Mouse (Mus musculus): ENCODE results near the gene Arcn1. TPM values are rescaled to one million over a fixed set of nuclear protein-coding genes. Genes with fewer than 3 reads are reported as not detected.
A peak's percentile ranks its signal among the peaks of the same experiment; 100 is the strongest.

The Arcn1 gene
- polyA plus RNA-seq, 1 experiment from 2014 or later = 201 TPM

- H3K4me1 ChIP-seq = peaks cover 86% of the 10 kb centered on the region
- no peak for ATAC-seq (replicated peaks; ENCODE audit: low FRiP score)
- H3K27ac ChIP-seq = peak overlapping the region; percentile 64
Measured at GRCm38 (mm10) chr9:44724223-44724622, 43.4 kb downstream of the Arcn1 start.

DNA sequence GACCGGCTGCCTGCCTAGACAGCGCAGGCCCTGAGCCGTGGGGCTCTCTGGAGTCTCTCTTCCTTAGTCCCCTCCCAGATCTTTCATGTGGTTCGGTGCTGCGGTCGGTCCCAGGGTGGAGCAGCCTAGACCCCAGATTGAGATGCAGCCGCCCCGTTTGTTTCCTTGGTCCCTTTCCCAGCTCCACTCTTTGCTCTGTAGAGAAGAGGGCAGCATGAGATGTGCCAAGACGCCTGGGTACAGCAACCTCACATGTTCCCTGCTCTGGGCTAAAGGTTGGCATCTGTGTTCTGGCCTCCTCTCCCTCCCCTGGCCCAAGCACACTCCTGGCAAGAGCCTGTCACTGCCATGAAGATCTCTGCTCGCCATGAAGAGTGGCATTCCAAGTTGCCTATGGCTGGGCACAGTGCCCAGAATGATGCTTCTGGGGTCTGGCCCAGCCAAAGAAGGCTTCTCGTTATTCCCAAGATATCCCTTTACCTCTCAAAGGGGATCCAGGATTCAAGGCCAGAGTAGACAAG is 44.1 kb downstream of the Arcn1 start:
- H3K9ac ChIP-seq = no peak overlapping the region
- H3K4me2 ChIP-seq = 0 out of 2 replicates have a peak overlapping the region, but pooled peaks have one; percentile 4
- ATAC-seq (replicated peaks; ENCODE audit: low FRiP score) = no peak
- no peaks in the 10 kb centered on the region for H3K9me3 ChIP-seq (replicated peaks)
- H3K4me1 ChIP-seq = peaks cover 87% of the 10 kb centered on the region
- H3K4me3 ChIP-seq (replicated peaks) = no peak overlapping the region
- H3K27ac ChIP-seq = peak overlapping the region; percentile 64
- H3K36me3 ChIP-seq = peaks cover 24% of the 10 kb centered on the region
- WGBS = 70% methylated on average over 11 of the region's 11 CpGs
- H3K27me3 ChIP-seq = no peaks in the 10 kb centered on the region

More at GRCm38 (mm10) chr9:44724223-44724622, 43.4 kb downstream of the Arcn1 start:
- Histone ChIP-seq H3K27me3 (no peaks in the 10 kb centered on the region), H3K9ac (no peak overlapping the region), H3K4me2 (no peak overlapping the region), H3K4me3 (replicated peaks) (no peak overlapping the region), H3K36me3 (peaks cover 24% of the 10 kb centered on the region), H3K9me3 (replicated peaks) (no peaks in the 10 kb centered on the region)
- 71% methylated on average over 6 of the region's 6 CpGs for WGBS

DNA sequence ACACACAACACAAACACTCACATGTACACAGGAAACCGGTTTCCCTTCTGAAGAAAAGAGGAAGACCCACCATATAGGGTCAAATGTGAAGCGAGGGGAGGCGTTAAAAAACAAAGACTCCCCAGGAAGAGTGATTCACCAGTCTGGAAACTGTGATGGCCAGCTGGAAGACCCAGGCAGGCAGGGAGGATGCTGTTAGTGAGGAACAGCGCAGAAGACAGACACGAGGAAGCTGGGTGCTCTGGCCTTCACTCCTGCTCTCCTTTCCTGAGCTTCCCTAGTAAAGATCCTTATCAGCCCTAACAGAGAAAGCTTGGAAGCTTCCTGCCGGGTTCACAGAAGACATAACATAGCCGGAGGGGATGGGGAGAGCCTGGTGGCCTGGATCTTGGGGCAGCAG is 44.6 kb downstream of the Arcn1 start:
- peak overlapping the region; percentile 64 for H3K27ac ChIP-seq
- no peak overlapping the region for H3K4me3 ChIP-seq (replicated peaks)
- H3K9me3 ChIP-seq (replicated peaks) = no peaks in the 10 kb centered on the region
- 40% methylated on average over 7 of the region's 7 CpGs for WGBS
- 0 out of 2 replicates have a peak overlapping the region, but pooled peaks have one; percentile 4 for H3K4me2 ChIP-seq
- H3K36me3 ChIP-seq = peaks cover 28% of the 10 kb centered on the region
- no peaks in the 10 kb centered on the region for H3K27me3 ChIP-seq
- no peak for ATAC-seq (replicated peaks; ENCODE audit: low FRiP score)
- H3K9ac ChIP-seq = no peak overlapping the region
- H3K4me1 ChIP-seq = peaks cover 83% of the 10 kb centered on the region

DNA sequence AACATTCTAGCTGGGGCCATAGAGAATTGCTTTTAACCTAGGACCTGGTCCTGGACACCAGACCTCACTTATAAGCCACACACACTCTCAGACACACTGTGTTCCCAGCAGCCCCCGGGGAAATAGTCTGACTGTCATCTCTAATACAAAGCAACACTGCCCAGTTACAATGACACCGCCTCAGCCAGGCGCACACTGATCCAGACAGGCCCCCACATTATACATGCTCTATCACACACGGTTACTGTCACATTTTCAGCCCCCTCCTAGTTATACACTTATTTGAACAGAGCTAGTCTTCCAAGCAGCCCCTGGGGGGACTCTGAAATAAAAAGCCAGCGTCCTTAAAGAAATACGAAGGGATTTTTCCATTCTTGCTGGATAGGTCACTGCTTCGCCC is 45.1 kb downstream of the Arcn1 start:
- H3K4me1 ChIP-seq = peaks cover 79% of the 10 kb centered on the region

GRCm38 (mm10) chr9:44721877-44722186 is 45.8 kb downstream of the Arcn1 start:
- WGBS = 82% methylated on average over 3 of the region's 3 CpGs
- H3K27me3 ChIP-seq = no peaks in the 10 kb centered on the region
- ATAC-seq (replicated peaks; ENCODE audit: low FRiP score) = no peak; the same call in 1 of the 2 replicates
- H3K4me1 ChIP-seq = peaks cover 71% of the 10 kb centered on the region
- H3K36me3 ChIP-seq = peaks cover 37% of the 10 kb centered on the region
- peak overlapping the region; percentile 64 for H3K27ac ChIP-seq
- peak overlapping the region; percentile 88 for H3K4me2 ChIP-seq
- H3K9ac ChIP-seq = no peak overlapping the region
- no peaks in the 10 kb centered on the region for H3K9me3 ChIP-seq (replicated peaks)
- H3K4me3 ChIP-seq (replicated peaks) = peak overlapping the region; percentile 71

More for the DNA sequence above, 45.1 kb downstream of the Arcn1 start:
- Histone ChIP-seq H3K36me3 (peaks cover 32% of the 10 kb centered on the region), H3K27me3 (no peaks in the 10 kb centered on the region), H3K4me3 (replicated peaks) (no peak overlapping the region), H3K4me2 (no peak overlapping the region), H3K9me3 (replicated peaks) (no peaks in the 10 kb centered on the region), H3K27ac (peak overlapping the region; percentile 64), H3K9ac (no peak overlapping the region)
- 76% methylated on average over 7 of the region's 7 CpGs for WGBS
- ATAC-seq (replicated peaks; ENCODE audit: low FRiP score) = no peak

- H3K27me3 ChIP-seq = no peaks in the 10 kb centered on the region
- peak overlapping the region; percentile 72 for H3K9ac ChIP-seq
- H3K4me3 ChIP-seq (replicated peaks) = peak overlapping the region; percentile 71
- H3K4me2 ChIP-seq = peak overlapping the region; percentile 88
- H3K9me3 ChIP-seq (replicated peaks) = no peaks in the 10 kb centered on the region
- WGBS = under 1% methylated on average over 40 of the region's 40 CpGs
- H3K36me3 ChIP-seq = peaks cover 37% of the 10 kb centered on the region
- peak overlapping the region; percentile 64 for H3K27ac ChIP-seq
- peaks cover 66% of the 10 kb centered on the region for H3K4me1 ChIP-seq
- ATAC-seq (replicated peaks; ENCODE audit: low FRiP score) = peak; percentile 84
Measured at GRCm38 (mm10) chr9:44721154-44721876, 46.3 kb downstream of the Arcn1 start.

DNA sequence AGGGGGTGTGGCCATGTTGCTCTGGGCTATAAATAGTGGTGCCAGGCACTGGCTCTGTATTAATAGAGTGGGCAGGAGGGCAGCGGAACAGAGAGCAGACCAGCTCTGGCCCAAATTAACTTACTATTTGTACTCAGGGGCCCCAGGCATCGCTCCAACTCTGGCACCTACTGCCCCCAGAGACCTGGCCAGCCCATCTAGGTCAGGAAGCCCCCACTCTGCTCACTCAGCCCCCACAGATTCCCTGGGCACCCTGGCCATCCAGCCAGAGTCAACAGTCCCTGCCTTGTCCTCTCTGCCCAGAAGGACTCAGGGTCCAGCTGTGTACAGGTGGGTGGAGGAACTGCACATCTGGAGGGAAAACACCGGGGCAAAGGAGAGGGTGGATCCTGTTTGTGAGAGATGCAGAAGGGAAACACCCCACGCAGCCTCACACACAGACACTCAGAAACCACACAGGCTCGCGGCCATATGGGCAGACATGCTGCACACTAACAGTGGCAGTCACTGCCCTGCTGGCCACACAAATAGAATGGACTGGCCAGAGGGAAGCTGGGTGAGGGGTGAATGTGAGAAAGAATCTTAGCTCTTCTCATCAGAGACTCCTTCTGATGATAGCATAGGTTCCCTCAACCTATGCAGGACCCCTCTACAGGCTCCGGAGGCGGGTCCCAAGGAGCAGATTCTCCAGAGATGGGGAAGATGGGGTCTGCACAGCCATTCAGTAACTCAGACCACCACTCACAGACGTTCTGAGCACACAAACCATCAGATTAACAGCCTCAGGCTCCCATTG is 47.1 kb downstream of the Arcn1 start:
- peak; percentile 10; the same call in 1 of the 2 replicates for ATAC-seq (replicated peaks; ENCODE audit: low FRiP score)
- no peaks in the 10 kb centered on the region for H3K27me3 ChIP-seq
- WGBS = 11% methylated on average over 9 of the region's 9 CpGs
- H3K9ac ChIP-seq = peak overlapping the region; percentile 72
- no peaks in the 10 kb centered on the region for H3K9me3 ChIP-seq (replicated peaks)
- peaks cover 59% of the 10 kb centered on the region for H3K4me1 ChIP-seq
- peak overlapping the region; percentile 88 for H3K4me2 ChIP-seq
- H3K27ac ChIP-seq = peak overlapping the region; percentile 64
- peak overlapping the region; percentile 71 for H3K4me3 ChIP-seq (replicated peaks)
- peaks cover 39% of the 10 kb centered on the region for H3K36me3 ChIP-seq

DNA sequence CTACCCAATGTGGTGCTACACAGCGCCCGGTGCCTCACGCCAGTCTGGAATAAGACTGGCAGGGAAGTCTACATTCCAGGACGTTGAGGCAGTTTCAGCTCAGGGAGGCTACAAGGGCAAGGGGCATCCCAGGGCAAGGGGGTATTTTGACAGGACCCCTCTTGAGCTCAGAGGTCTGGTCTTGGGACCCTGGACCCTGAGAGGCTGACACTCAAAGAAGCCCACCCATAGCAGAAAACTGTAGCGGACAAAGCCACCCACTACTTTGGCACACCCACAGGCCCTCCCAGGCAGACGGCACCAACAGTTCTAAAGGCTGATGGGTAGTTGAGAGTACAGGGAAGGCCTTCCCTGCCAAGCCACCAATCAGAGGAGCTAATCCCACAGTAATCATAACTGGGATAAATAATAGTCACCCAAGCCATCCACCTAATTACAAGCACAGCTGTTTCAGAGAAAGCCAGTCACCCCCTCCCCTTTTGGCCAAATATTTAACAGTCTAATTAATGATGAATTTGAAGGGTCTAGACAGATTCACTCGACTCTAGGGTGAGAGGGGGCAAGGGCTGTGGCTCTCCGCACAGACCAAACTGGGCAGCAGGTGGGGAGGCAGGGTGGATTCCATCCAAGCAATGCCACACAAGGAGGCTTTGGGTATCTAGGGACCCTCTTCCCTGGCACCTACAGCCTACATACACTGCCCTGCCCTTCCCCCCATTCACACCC is 47.9 kb downstream of the Arcn1 start:
- no peak for ATAC-seq (replicated peaks; ENCODE audit: low FRiP score)
- WGBS = 72% methylated on average over 8 of the region's 8 CpGs
- peaks cover 51% of the 10 kb centered on the region for H3K4me1 ChIP-seq
- H3K27me3 ChIP-seq = no peaks in the 10 kb centered on the region
- peak overlapping the region; percentile 88 for H3K4me2 ChIP-seq
- peaks cover 47% of the 10 kb centered on the region for H3K36me3 ChIP-seq
- peak overlapping the region; percentile 64; the same call in 1 of the 2 replicates for H3K27ac ChIP-seq
- peak overlapping the region; percentile 71 for H3K4me3 ChIP-seq (replicated peaks)
- H3K9me3 ChIP-seq (replicated peaks) = no peaks in the 10 kb centered on the region
- peak overlapping the region; percentile 72; the same call in 1 of the 2 replicates for H3K9ac ChIP-seq

DNA sequence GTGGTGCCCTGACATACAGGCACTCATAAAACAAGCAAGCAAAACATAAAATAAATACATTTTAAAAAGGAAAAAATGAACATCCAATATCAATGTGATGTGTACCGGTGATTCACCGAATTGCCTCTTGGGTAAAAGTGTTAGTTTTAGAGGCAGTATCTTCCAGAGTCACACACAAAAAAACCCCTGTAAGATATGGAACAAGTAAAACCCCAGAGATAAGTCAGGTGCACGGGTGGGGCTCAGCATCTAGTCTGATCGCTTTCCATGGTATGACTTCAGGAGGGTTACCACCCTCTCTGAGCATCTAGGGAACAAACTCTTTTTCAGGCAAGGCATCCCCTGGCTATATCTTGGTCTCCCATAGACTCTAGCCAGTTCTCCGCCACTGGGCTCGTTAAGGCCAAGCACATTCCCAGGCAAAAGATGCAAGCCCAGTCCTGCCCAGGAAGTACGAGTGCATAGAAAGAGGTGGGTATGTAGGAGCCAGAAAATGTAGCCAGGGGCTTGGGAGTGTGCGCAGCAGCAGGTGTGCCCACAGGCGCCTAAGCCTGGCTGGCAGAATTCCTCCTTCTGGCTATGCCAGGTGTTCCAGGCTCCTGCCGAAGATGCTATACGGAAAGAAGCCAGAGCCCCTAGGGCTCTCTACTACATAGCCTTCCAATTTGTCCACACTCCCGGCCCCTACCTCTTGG is 48.6 kb downstream of the Arcn1 start:
- Histone ChIP-seq H3K4me2 (no peak overlapping the region), H3K9me3 (replicated peaks) (no peaks in the 10 kb centered on the region), H3K4me1 (peaks cover 44% of the 10 kb centered on the region), H3K36me3 (peaks cover 47% of the 10 kb centered on the region), H3K9ac (no peak overlapping the region), H3K27ac (no peak overlapping the region), H3K4me3 (replicated peaks) (no peak overlapping the region), H3K27me3 (no peaks in the 10 kb centered on the region)
- 88% methylated on average over 12 of the region's 12 CpGs for WGBS
- no peak for ATAC-seq (replicated peaks; ENCODE audit: low FRiP score)

GRCm38 (mm10) chr9:44717822-44718242 is 49.8 kb downstream of the Arcn1 start:
- Histone ChIP-seq H3K4me1 (peaks cover 31% of the 10 kb centered on the region), H3K4me3 (replicated peaks) (no peak overlapping the region), H3K27ac (no peak overlapping the region), H3K27me3 (no peaks in the 10 kb centered on the region), H3K9me3 (replicated peaks) (no peaks in the 10 kb centered on the region), H3K9ac (no peak overlapping the region), H3K36me3 (peaks cover 54% of the 10 kb centered on the region), H3K4me2 (no peak overlapping the region)
- WGBS = 79% methylated on average over 10 of the region's 10 CpGs
- ATAC-seq (replicated peaks; ENCODE audit: low FRiP score) = no peak

All from kidney, embryonic 15.5 days (tissue).